Mouse (Mus musculus) ovary, postnatal 10 days (tissue): Measurements from ENCODE around the gene Gm17359.
"Not testable (repeated sequence)": the region's sequence is repeated elsewhere in the genome, so short reads cannot be mapped to it uniquely, and the experiment has no call there.

Experiments used
- DNase-seq: peaks from one replicate; pipeline ENCODE4 v3.0.0; 2022; ENCODE audit warnings: low spot score

The Gm17359 gene

DNA sequence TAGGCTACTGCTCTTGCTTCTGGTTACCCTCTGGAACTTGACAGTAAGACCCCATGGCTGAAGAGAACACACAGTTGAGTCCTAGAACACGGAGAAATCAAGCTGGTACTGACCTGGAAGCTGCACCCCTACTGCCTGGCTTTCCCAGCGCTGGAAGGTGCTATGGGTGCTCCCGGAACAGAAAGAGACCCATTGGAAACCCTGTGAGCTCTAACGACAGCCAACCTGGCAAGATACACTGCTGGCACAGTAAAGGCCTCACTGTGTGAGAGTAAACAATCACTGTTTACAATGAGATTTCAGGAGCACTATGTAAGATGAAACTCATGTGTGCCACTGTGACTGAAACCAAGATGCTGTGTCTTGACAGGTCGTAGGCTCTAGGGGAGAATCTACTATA is 78.6 kb downstream of the Gm17359 start:
- DNase-seq = no peak

DNA sequence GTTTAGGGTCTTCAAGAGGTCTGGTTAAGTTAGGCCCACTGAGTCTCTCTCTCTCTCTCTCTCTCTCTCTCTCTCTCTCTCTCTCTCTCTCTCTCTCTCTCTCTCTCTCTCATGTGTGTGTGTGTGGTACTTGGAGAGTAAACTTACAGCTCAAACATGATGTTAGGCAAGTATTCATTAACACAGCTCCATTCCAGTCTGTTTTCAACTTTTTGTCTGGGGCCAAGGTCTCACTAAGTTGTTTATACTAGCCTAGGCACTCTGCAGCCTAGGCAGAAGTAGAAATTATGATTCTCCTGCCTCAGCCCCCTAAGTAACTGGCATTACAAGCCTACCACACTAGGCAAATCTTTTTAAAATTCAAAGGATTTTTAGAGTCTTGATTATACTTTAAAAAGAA is 79.5 kb downstream of the Gm17359 start:
- no peak for DNase-seq

DNA sequence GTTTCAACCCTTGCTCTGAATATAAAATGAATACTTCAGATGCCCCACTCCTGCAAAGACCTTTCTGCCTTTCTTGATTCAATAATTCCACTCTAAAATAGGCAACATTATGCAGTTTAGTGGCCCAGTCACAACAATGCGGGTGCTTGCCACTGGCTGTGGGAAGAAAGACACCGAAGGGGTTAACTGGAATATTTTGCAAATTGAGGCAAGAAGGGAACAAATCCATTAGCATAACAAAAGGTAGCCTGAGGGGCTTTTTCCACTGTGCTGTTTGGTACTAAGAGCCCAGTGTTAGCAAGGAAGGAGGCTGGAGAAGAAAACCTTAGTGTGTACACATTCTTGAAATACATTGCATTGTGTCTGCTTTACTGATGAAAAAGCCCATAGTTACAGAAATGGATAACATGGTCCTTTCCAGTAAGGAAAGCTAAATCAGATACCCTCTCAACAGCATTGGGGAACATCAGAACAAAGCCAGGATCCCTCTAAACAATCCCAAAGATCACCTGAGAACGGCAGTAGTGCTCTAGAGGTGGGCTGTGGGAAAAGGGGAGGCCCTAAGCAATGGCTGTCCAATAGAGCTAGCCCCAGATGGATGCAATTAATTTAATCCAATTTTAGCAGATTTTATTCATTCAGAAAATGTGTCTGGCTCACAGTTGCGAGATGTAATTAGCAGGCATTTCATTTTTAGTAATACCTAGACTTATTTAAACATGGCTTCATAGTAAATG is 80.7 kb downstream of the Gm17359 start:
- DNase-seq = no peak

DNA sequence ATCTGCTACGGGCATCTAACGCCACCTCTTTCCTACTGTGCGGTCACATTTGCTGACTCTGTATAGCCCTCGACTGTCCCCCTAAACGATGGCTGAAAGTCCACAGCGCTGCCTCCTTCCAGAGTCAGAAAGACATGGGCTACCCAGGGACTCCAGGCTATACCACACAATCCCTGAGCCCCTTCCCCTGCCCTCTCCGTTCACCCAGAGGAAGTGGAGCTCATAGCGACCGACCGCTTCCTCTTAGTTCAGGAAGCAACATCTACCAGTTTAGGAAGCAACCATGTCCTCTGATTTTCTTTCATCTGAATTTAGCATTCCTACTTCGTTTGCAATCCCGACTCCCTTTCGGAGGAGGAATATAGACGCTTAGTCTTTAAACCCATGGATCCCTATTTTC is 82.5 kb downstream of the Gm17359 start:
- no peak for DNase-seq

DNA sequence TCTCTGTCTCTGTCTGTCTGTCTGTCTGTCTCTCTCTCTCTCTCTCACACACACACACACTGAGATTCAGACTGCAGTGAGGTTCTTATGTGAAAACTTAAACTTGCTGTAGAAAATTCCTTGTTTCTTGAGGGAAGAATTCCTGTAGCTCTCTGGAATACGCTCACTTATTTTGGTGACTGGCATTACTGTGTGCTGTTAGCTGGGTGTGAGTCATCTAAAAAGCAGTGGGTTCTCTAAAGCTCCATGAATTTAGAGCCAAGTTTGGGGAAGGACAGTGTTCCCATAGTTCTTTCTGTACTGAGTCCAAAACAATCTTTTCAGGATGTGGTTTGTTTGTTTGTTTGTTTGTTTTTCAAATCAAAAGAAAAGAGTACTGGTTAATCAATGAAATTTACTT is 89.0 kb downstream of the Gm17359 start:
- DNase-seq = no peak

DNA sequence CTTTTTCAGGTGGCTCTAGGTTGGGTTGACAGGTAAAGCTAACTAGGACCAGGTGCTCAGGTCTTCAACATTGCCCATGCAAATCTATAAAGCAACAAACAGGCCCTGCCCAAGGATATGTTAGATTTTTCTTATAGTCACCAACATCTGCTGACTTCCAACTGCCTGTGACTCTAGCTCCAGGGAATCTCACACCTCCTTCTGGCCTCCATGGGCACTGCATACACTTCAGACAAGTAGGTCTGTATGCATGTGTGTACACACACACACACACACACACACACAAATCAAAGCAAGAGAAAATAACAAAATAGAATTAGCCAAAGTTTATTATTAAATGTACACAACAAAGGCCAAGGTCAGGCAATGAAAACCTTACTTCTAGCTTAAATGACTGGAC is 97.1 kb downstream of the Gm17359 start:
- DNase-seq = no peak

DNA sequence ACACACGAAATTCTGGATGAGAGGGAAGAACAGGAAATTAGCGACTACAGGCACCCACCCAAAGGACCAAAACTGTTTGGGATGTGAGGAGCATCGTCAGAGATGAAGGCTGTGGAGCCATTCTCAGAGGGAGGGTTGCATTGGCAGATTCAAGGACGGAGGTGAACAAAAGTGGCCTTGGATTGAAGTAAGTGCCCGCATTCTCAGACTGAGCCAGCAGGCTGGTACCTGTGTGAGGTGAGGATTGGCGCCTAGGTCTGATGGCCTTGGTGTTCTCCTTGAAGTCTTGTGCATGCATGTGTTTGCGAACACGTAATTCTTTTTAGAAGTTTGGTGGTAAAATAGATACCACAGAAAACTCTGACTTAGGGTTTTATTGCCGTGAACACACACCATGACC is 98.0 kb downstream of the Gm17359 start:
- no peak for DNase-seq

DNA sequence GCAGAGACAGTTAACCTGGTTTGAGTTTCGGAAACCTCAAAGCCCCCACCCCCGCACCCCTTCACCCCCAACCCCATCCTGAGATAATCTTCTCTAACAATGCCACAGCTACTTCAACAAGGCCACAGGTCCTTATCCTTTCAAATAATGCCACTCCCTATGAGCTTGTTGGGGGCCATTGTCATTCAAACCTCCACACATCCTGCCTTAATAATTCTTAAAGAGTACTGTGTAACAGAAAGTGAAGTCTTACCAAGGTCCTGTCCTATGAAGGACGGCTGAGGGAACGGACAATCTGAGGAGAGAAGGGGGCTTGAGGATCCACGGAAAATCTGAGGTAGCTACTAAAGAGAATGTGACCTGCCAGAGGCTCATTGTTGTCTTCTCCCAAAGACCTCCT is 98.5 kb downstream of the Gm17359 start:
- no peak for DNase-seq

DNA sequence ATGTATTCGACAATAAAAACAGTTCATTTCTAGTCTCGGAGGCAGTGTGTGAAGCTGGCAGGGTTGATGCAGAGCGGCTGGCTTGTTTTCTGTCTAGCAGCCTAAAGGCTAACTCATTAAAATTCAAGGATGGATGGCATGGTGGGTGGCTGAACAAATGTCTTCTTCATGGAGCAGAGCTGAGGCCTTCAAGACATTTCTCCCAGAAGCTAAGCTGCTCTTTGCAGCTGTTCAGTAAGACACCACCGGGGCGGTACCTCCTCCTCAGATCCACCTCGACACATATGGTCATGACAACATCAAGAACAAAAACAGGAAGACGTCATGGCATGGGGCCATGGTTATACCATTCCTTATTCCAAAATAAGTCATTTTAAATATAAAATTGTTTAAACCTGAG is 99.7 kb downstream of the Gm17359 start:
- DNase-seq = no peak

DNA sequence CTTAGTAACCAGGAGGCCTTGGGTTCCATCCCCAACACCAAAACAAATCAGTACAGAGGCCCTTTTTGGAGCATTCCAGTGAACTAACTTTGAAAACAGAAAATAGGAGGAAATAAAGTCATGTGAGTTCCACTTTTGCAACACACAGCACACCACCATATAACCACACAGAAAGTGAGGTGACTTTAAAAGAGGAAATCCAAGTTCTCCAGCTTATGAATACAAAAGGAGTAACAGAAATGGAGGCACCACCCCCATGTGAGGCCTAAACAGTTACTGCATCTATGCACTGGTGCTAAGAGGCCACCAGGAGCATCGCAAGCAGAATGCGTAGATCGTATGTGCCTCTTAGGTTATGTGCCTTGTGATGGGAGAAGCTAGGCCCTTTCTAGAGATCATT is 101.8 kb downstream of the Gm17359 start:
- DNase-seq = no peak

DNA sequence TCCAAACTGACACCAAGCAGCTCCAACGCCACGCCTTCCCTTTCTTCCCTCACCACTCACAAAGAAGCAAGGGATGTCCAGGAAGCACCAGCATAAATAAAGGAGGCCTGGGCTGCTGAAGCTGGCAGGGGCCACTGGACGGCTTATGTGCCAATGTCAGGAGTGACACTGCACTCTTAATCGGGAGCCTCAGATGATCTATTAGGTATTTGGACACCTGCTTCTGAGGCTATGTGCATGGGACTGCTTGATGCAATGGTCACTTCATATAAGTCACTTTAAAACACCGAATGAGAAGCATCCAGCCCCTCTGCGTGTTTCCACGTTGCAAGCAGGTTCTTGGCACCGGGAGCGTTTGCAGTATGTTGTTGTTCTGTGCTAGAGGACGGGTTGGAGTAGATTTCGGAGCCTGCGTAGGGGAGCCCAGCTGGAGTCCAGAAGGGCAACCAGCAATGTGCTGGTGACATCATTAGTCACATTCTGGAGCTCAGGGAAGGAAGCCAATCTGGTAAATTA is 104.6 kb downstream of the Gm17359 start:
- DNase-seq = no peak

DNA sequence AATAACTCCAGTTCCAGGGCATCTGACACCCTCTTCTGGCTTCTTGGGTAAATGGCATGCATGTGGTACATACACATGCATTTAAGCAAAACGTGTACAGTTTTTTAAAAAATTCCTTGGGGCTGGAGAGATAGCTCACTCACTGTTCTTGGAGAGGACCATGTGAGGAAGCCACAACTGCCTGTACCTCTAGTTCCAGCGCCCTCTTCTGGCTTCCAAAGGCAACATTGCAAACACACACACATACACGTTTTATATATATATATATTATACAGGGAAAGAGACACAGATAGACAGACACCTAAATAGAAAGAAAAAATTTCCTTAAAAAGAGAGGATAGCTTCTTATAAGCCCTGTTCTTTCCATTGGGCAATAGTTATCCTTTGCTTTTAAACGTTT is 107.4 kb downstream of the Gm17359 start:
- no peak for DNase-seq

DNA sequence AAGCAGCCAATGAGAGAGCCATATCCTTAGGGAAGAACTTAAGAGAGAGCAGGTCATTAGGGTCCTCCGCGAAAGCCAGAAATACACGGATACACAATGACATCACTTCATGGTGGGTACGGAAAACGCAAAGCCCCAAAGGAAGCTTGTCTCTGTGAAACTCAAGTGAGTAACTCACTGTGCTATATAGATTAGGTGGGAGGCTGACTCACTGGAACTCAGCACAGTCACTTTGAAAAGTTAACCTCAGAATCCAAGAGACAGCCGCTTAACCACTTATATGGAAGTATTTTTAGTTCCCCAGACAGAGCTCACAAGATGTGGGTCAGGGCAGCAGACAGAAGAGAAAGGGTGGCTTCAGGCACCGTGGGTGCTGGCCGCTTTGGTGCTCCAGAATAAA is 108.6 kb downstream of the Gm17359 start:
- DNase-seq = no peak

DNA sequence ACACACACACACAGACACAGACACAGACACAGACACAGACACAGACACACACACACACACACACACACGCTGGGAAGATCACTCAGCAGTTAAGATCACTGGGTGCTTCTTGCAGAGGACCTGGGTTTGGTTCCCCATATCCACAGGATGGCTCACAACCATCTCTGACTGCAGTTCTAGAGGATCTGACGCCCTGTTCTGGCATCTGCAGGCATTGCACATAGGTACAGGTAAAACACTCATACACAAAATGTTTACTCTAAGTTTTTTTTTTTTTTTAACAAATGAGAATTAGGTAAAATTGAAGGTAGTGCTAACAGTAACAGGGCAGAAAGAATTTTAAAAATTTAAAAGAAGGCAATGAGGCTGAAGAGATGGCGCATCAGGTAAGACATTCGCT is 109.7 kb downstream of the Gm17359 start:
- no peak for DNase-seq

DNA sequence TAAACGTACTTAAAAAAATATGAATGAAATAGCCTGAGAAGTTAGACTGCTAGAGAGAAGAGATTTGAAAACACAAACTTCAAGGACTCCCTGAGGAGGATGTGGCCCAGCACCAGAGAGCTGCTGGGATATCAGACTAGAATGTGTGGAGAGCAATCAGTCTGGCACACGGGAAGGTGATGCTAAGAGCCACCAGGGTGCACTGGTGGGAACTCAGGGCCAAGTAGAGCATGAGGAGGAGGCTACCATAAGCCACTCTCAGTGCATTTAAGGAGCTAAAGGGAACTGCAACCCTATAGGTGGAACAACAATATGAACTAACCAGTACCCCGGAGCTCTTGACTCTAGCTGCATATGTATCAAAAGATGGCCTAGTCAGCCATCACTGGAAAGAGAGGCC is 110.2 kb downstream of the Gm17359 start:
- DNase-seq = not testable (repeated sequence)

DNA sequence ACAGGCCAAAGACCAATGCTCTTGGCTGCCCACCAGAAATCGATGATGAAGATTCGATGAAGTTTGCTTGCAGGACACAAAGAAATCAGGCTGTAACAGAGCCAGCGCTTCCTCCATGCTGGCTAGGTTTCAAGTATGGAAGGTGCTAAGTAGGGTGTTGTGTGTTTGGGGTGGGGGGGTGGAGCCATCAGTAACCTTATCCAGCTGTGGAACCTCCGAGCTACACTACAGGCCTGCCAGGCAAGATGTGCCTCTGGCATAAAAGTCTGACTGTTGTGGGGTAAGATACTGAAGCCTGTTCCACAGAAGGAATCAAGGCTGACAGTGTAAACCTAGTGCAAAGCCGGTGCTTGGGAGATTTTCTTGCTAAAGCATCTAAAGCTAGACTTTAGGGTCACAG is 112.0 kb downstream of the Gm17359 start:
- DNase-seq = no peak

DNA sequence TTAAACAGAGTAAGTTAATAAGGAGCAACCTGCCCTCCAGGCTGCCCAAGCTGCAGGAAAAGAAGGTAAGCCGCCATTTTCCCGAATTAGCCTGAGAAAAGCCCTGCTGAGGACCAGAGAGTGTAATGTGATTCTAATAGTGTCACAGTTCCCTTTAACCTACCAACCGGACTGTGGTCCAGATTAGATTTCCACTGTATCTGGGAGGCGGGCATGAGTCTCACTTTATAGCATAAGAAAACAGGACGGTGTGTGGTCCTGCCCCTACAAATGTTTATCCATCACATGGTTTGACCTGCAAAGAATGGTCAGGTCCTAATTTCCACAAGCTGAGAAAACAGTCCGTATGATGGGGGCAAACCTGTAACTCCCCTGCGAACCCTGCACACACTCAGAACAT is 112.9 kb downstream of the Gm17359 start:
- DNase-seq = no peak

DNA sequence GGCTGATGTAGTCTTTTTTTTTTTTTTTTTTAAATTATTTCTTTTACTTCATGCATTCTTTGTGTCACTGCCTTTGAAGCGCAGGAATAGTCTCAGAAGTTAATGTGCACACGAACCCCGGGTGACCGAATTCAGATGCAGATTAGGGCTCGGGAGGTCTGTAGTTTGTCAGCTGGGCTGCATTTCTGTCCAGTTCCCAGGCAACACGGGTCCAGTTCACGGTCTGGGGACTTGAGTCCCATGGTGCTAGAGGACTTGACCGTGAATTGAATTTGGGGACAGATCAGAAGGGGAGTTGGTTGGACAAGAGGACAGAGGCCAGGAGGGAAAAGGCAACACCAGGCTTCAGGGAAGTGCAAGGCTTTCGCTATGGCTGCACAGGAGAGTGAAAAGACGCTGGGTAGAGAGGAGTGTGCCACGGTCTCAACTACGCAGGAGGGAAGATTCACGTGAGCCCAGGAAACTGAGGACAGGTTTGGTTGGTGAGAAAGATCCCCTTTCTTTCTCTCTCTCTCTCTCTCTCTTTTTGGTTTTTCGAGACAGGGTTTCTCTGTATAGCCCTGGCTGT is 116.3 kb downstream of the Gm17359 start:
- no peak for DNase-seq

DNA sequence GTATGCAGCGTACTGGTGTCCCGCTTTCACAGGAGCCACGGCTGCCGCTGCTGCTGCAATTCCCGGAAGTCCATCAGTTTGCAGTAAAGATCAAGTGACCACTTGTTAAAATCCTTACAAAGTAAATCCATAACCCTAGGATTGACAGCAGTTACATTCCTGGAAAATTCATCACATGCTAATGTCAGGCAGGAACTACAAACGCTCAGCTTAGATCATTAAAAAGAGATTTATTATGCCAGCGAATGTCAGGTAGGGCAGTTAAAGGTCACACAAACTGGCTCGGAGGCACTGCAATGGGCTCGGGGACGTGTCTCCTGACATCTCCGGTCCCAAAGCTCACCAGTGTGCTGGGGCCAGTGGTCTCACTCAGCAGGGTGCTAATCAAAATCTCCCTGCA is 119.3 kb downstream of the Gm17359 start:
- DNase-seq = no peak

DNA sequence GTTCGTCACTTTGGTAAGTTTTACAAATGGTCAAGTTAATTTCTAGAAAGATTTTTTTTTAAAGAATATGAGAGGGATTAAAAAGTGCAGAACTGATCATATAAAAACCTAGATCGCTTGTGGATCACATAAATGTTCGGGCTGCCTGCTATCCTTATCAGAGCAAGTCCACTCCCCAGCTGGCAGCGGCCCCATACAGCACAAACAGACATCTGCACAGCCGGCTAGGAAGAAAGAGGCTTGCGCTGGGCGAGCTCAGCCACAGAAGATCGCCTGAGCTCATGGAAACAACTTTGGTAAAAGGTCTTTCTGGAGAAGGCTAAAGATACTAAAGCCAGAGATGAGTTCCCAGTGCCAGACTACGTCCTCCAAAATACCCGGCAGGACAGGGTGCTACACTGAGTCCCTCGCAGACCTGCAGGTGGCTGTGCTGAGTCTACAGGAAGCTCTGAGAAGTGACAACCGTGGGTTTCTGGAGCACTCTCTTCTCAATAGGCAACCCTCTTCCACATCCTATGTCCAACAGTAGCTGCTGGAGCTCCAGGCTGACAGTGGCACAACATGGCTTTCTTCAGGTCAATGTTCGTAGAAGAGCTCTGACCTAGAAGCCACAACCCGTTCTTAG is 122.3 kb downstream of the Gm17359 start:
- no peak for DNase-seq

DNA sequence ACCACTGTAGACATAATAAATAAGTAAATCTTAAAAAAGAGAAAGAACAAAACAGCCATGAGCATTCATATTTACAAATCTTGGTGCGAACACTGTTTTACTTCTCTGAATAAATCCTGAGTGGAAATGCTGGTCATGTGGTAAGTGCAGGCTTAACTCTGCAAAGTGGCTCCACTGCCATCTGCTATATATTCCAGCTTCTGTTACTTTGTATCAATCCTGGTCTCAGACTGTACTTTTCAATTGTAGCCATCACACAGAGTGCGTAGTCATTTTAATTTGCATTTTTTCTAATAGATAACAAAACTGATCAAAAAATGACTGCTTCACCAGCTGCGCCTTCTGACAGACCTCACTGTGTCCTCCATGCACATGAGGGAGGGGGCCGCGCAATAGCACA is 133.0 kb downstream of the Gm17359 start:
- DNase-seq = no peak

DNA sequence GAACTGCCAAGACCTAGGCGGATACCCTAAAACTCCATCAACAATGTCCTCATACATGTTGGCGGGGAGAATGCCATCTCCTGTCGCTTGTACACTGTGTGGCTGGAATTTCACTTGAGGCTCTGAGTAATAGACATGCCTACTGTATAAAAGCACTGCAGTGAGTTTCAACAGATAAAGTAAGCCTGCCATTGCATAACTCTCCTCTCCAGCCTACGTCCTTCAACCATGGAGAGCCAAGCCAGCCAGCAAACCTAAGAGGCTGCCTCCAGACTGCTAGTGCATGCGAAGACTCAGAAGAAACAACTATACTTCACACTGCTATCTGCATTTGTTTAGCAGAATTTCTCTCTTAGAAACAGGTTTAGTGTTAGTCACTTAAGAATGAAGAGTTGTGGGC is 135.9 kb downstream of the Gm17359 start:
- no peak for DNase-seq

DNA sequence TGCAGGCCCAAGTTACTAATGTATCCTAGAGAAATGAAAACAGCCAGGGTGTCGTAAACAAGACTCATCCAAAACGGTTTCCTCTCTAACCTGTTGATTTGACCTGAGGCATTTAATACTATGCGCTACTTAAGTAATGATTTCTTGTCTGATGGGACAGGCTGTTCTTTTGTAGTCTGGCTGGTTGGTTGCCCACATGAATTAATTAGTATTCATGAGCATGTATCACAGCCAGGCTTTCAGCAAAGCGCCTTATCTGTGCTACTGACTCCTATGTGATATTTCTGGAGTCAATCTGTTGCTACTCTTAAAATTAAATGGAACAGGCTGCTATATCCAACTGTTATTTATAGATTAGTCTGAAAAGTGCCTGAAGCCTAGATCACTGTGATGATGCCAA is 138.4 kb downstream of the Gm17359 start:
- DNase-seq = no peak

DNA sequence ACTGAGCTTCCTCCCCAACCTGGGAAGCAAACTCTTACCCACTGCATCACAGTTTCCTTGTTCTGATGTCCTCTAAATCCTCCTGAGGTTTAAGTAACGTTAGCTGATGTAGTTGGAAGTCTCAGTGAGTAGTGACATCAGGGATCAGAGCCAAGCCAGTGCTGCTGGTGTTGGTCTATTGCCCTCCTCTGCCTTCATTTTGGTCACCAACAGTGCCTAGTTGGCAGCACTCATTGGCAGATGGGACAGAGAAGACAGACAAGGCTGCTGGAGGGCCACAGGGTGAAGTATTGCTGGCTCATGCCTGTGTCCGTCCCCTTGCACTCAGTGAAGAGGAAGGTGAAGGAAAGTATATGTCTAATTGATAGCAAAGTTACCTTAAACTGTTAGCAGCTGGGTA is 139.5 kb downstream of the Gm17359 start:
- no peak for DNase-seq
